9 mouse cellular contexts compared by ENCODE assay signal in the genomic region with DNA sequence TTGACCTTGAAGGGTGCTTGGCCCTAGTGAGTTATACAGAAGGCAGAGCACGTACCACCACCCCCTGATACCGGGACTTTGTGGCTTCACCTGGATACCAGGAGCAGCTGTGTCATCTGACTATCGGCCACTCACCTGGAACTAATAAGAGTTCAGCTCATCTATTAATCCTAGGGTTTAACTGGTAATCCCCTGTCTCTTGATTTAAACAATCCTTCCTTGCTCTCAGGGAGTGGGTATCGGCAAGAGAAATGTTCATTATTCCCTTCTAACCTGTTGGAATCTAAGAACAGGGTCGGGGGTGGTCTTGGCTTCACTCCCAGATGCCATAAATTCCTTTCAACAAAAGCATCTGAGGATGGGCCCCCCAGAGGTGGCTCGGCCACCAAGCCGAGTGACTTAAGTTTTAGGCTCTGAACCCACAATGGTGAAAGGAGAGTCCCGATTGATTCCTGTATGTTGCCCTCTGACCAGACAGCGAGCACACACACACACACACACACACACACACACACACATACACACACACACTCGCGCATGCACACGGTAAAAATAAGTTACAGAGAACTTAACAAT. TPM values are rescaled to one million over a fixed set of nuclear protein-coding genes. Genes with fewer than 3 reads are reported as not detected.
DNase-seq lines count a peak whose midpoint lies in the region; ATAC-seq and TF ChIP-seq lines count a peak whose summit lies in the region.
"Had no signal": no experiment of that assay in that cellular context is flagged by ENCODE, and none has a peak within 500 bp of the region (broad histone marks: within the 10 kb centered on the region; RNA-seq: fewer than 3 reads in every experiment).

No protein-coding gene starts in this region.

- DNase-seq in heart, postnatal 0 days (ENCODE audit: low spot score) = no peak
- no peak for DNase-seq in heart, adult 18-20 months
- DNase-seq in embryo, embryonic 10.5 days (ENCODE audit: low spot score) = peak; percentile 57
- DNase-seq in midbrain, embryonic 14.5 days = no peak
- no peak for DNase-seq in thymus, postnatal 36 days
- no peak for DNase-seq in left cerebral cortex, adult 18-20 months (ENCODE audit: low spot score in 2 of 2)
- DNase-seq in yolk sac, embryonic 10.5 days (ENCODE audit: low spot score) = no peak
- DNase-seq: kidney, adult 2 months had no signal

- no peak for TF ChIP-seq CTCF in heart, postnatal 0 days (IDR thresholded peaks at IDR 0.05; ENCODE audit: low read depth)

- no peak overlapping the region for H3K4me3 ChIP-seq in heart, postnatal 0 days (ENCODE audit: low read depth, low read length)
- H3K4me3 ChIP-seq in hindbrain, embryonic 12.5 days = peak overlapping the region; percentile 46
- H3K4me3 ChIP-seq in midbrain, embryonic 14.5 days (replicated peaks; ENCODE audit: low read depth, low read length) = peak overlapping the region; percentile 36

- no peaks in the 10 kb centered on the region for H3K9me3 ChIP-seq in heart, postnatal 0 days (replicated peaks; ENCODE audit: control insufficient read depth, low read length)
- H3K9me3 ChIP-seq in hindbrain, embryonic 12.5 days (replicated peaks) = no peaks in the 10 kb centered on the region
- H3K9me3 ChIP-seq in midbrain, embryonic 14.5 days (ENCODE audit: control insufficient read depth, low read length) = no peaks in the 10 kb centered on the region

- no peaks in the 10 kb centered on the region for H3K36me3 ChIP-seq in heart, postnatal 0 days (replicated peaks; ENCODE audit: control insufficient read depth, insufficient read depth, low read length)
- H3K36me3 ChIP-seq in hindbrain, embryonic 12.5 days = no peaks in the 10 kb centered on the region
- H3K36me3 ChIP-seq in midbrain, embryonic 14.5 days (ENCODE audit: control insufficient read depth, insufficient read depth, low read length) = no peaks in the 10 kb centered on the region

- no peak overlapping the region for H3K27ac ChIP-seq in heart, postnatal 0 days (ENCODE audit: low read depth)
- H3K27ac ChIP-seq in hindbrain, embryonic 12.5 days = no peak overlapping the region
- H3K27ac ChIP-seq in midbrain, embryonic 14.5 days (replicated peaks; ENCODE audit: low read depth, low read length) = no peak overlapping the region

- no peak for ATAC-seq in heart, postnatal 0 days (ENCODE audit: insufficient read depth, low read depth)
- no peak for ATAC-seq in hindbrain, embryonic 12.5 days (ENCODE audit: low FRiP score)
- ATAC-seq in midbrain, embryonic 14.5 days (ENCODE audit: low FRiP score, low TSS enrichment) = no peak

- H3K27me3 ChIP-seq in heart, postnatal 0 days (ENCODE audit: control insufficient read depth, insufficient read depth, low read length) = 0 out of 2 replicates have a peak, but pooled peaks cover 7% of the 10 kb centered on the region
- H3K27me3 ChIP-seq in hindbrain, embryonic 12.5 days = no peaks in the 10 kb centered on the region
- no peaks in the 10 kb centered on the region for H3K27me3 ChIP-seq in midbrain, embryonic 14.5 days (ENCODE audit: control insufficient read depth, insufficient read depth, low read length)

- no peak overlapping the region for H3K9ac ChIP-seq in heart, postnatal 0 days (replicated peaks; ENCODE audit: low read depth, low read length)
- peak overlapping the region; percentile 58 for H3K9ac ChIP-seq in hindbrain, embryonic 12.5 days
- H3K9ac ChIP-seq in midbrain, embryonic 14.5 days (replicated peaks; ENCODE audit: low read length) = peak overlapping the region; percentile 20; the same call in 1 of the 2 replicates

- H3K4me2 ChIP-seq in heart, postnatal 0 days (ENCODE audit: low read depth, low read length) = peak overlapping the region; percentile 70; the same call in 1 of the 2 replicates
- peak overlapping the region; percentile 62 for H3K4me2 ChIP-seq in hindbrain, embryonic 12.5 days (replicated peaks)
- H3K4me2 ChIP-seq in midbrain, embryonic 14.5 days (ENCODE audit: low read length) = peak overlapping the region; percentile 62

- no peak for TF ChIP-seq EP300 in heart, postnatal 0 days (IDR thresholded peaks at IDR 0.05; ENCODE audit: low read depth)

- 0 out of 2 replicates have a peak, but pooled peaks cover 5% of the 10 kb centered on the region for H3K4me1 ChIP-seq in heart, postnatal 0 days (ENCODE audit: control insufficient read depth, insufficient read depth)
- peaks cover 47% of the 10 kb centered on the region for H3K4me1 ChIP-seq in hindbrain, embryonic 12.5 days
- H3K4me1 ChIP-seq in midbrain, embryonic 14.5 days (ENCODE audit: control insufficient read depth, insufficient read depth, low read length) = peaks cover 30% of the 10 kb centered on the region

- 21% methylated on average over 12 of the region's 12 CpGs for WGBS in heart, postnatal 0 days
- WGBS in hindbrain, embryonic 12.5 days = 4% methylated on average over 12 of the region's 12 CpGs
- 8% methylated on average over 12 of the region's 12 CpGs for WGBS in midbrain, embryonic 14.5 days

RNA-seq across cellular contexts. Expression of a gene that starts 0.8 kb away (rescaled TPM):
- total RNA-seq in heart, postnatal 0 days (2014; rRNA removed; ENCODE audit: low replicate concordance) = 6.8 and 12.4 TPM in 2 replicates
- 13.6 and 14.9 TPM in 2 replicates for polyA plus RNA-seq in heart, postnatal 0 days (2015; fragmentation: Nextera tagmentation; extraction: Ambion mirVana)
- 1 to 10 TPM; 4.5 to 7.9 TPM for total RNA-seq in heart, adult 18-20 months (2021)
- 83.2 and 89.1 TPM in 2 replicates for polyA plus RNA-seq in hindbrain, embryonic 12.5 days (2016; fragmentation: Nextera tagmentation; extraction: Ambion mirVana)
- 41.4 and 61.2 TPM in 2 replicates for polyA plus RNA-seq in midbrain, embryonic 14.5 days (2014; fragmentation: Nextera tagmentation; extraction: Ambion mirVana)
- 10 to 100 TPM; 15.2 to 16.0 TPM for total RNA-seq in left cerebral cortex, adult 18-20 months (2021)

RNA-seq across cellular contexts. Expression of a gene that starts 49.4 kb away (rescaled TPM):
- not detected in 2 replicates for total RNA-seq in heart, postnatal 0 days (2014; rRNA removed; ENCODE audit: low replicate concordance)
- 0.23 and 0.32 TPM in 2 replicates for polyA plus RNA-seq in heart, postnatal 0 days (2015; fragmentation: Nextera tagmentation; extraction: Ambion mirVana)
- not detected for total RNA-seq in heart, adult 18-20 months (2021)
- 0.44 and 0.79 TPM in 2 replicates for polyA plus RNA-seq in hindbrain, embryonic 12.5 days (2016; fragmentation: Nextera tagmentation; extraction: Ambion mirVana)
- 0.21 and 0.39 TPM in 2 replicates for polyA plus RNA-seq in midbrain, embryonic 14.5 days (2014; fragmentation: Nextera tagmentation; extraction: Ambion mirVana)
- total RNA-seq in left cerebral cortex, adult 18-20 months (2021) = 1 to 10 TPM; 1.4 to 2.3 TPM
